Mouse (Mus musculus): ENCODE data around the gene Gm21985. TPM values are rescaled to one million over a fixed set of nuclear protein-coding genes. Genes with fewer than 3 reads are reported as not detected.

Gene Gm21985
- polyA plus RNA-seq, 1 experiment: 2.2 TPM

- H3K27ac ChIP-seq (ENCODE audit: insufficient read depth, low read length): no peak overlapping the region
- peak overlapping the region; percentile 54; the same call in 1 of the 2 replicates for H3K4me3 ChIP-seq (ENCODE audit: low read depth, low read length)
- H3K4me1 ChIP-seq (ENCODE audit: control insufficient read depth, insufficient read depth, low read length): no peaks in the 10 kb centered on the region
- no peaks in the 10 kb centered on the region for H3K27me3 ChIP-seq (ENCODE audit: control insufficient read depth, insufficient read depth, low read length, poor library complexity, severe bottlenecking)
- no peaks in the 10 kb centered on the region for H3K9me3 ChIP-seq (replicated peaks; ENCODE audit: control insufficient read depth, insufficient read depth, low read length, poor library complexity, severe bottlenecking)
- 0 out of 2 replicates have a peak, but pooled peaks cover 2% of the 10 kb centered on the region for H3K36me3 ChIP-seq (ENCODE audit: control insufficient read depth, insufficient read depth, low read length, poor library complexity, severe bottlenecking)
- no peak for TF ChIP-seq POLR2A (IDR thresholded peaks at IDR 0.05; ENCODE audit: insufficient read depth, low read length)
- TF ChIP-seq EP300 (IDR thresholded peaks at IDR 0.05; ENCODE audit: insufficient read depth, low read depth, low read length): no peak
- no peak for TF ChIP-seq CTCF (IDR thresholded peaks at IDR 0.05; ENCODE audit: low read depth, low read length)
- peak overlapping the region; percentile 99 for H3K9ac ChIP-seq (ENCODE audit: low read depth, poor library complexity, severe bottlenecking)
Measured at GRCm38 (mm10) chr2:112380131-112380530, 114.0 kb downstream of the Gm21985 start.

GRCm38 (mm10) chr2:112381219-112381618, 115.1 kb downstream of the Gm21985 start:
- peaks cover 4% of the 10 kb centered on the region; the same call in 1 of the 2 replicates for H3K36me3 ChIP-seq (ENCODE audit: control insufficient read depth, insufficient read depth, low read length, poor library complexity, severe bottlenecking)
- TF ChIP-seq EP300 (IDR thresholded peaks at IDR 0.05; ENCODE audit: insufficient read depth, low read depth, low read length) (no peak), POLR2A (IDR thresholded peaks at IDR 0.05; ENCODE audit: insufficient read depth, low read length) (no peak), CTCF (IDR thresholded peaks at IDR 0.05; ENCODE audit: low read depth, low read length) (no peak)
- H3K27me3 ChIP-seq (ENCODE audit: control insufficient read depth, insufficient read depth, low read length, poor library complexity, severe bottlenecking): no peaks in the 10 kb centered on the region
- H3K4me3 ChIP-seq (ENCODE audit: low read depth, low read length): no peak overlapping the region
- H3K9me3 ChIP-seq (replicated peaks; ENCODE audit: control insufficient read depth, insufficient read depth, low read length, poor library complexity, severe bottlenecking): no peaks in the 10 kb centered on the region
- H3K4me1 ChIP-seq (ENCODE audit: control insufficient read depth, insufficient read depth, low read length): no peaks in the 10 kb centered on the region
- H3K27ac ChIP-seq (ENCODE audit: insufficient read depth, low read length): no peak overlapping the region
- H3K9ac ChIP-seq (ENCODE audit: low read depth, poor library complexity, severe bottlenecking): no peak overlapping the region

GRCm38 (mm10) chr2:112390843-112391242, 124.7 kb downstream of the Gm21985 start:
- Histone ChIP-seq H3K4me3 (ENCODE audit: low read depth, low read length) (no peak overlapping the region), H3K27ac (ENCODE audit: insufficient read depth, low read length) (no peak overlapping the region), H3K9ac (ENCODE audit: low read depth, poor library complexity, severe bottlenecking) (no peak overlapping the region), H3K36me3 (ENCODE audit: control insufficient read depth, insufficient read depth, low read length, poor library complexity, severe bottlenecking) (peaks cover 5% of the 10 kb centered on the region; the same call in 1 of the 2 replicates), H3K9me3 (replicated peaks; ENCODE audit: control insufficient read depth, insufficient read depth, low read length, poor library complexity, severe bottlenecking) (no peaks in the 10 kb centered on the region), H3K27me3 (ENCODE audit: control insufficient read depth, insufficient read depth, low read length, poor library complexity, severe bottlenecking) (no peaks in the 10 kb centered on the region), H3K4me1 (ENCODE audit: control insufficient read depth, insufficient read depth, low read length) (peaks cover 1% of the 10 kb centered on the region)
- no peak for TF ChIP-seq POLR2A (IDR thresholded peaks at IDR 0.05; ENCODE audit: insufficient read depth, low read length)
- TF ChIP-seq CTCF (IDR thresholded peaks at IDR 0.05; ENCODE audit: low read depth, low read length): no peak
- TF ChIP-seq EP300 (IDR thresholded peaks at IDR 0.05; ENCODE audit: insufficient read depth, low read depth, low read length): no peak

- Histone ChIP-seq H3K27me3 (ENCODE audit: control insufficient read depth, insufficient read depth, low read length, poor library complexity, severe bottlenecking) (no peaks in the 10 kb centered on the region), H3K36me3 (ENCODE audit: control insufficient read depth, insufficient read depth, low read length, poor library complexity, severe bottlenecking) (peaks cover 2% of the 10 kb centered on the region; the same call in 1 of the 2 replicates), H3K4me3 (ENCODE audit: low read depth, low read length) (no peak overlapping the region), H3K4me1 (ENCODE audit: control insufficient read depth, insufficient read depth, low read length) (peaks cover 1% of the 10 kb centered on the region), H3K9me3 (replicated peaks; ENCODE audit: control insufficient read depth, insufficient read depth, low read length, poor library complexity, severe bottlenecking) (no peaks in the 10 kb centered on the region), H3K27ac (ENCODE audit: insufficient read depth, low read length) (no peak overlapping the region), H3K9ac (ENCODE audit: low read depth, poor library complexity, severe bottlenecking) (no peak overlapping the region)
- TF ChIP-seq CTCF (IDR thresholded peaks at IDR 0.05; ENCODE audit: low read depth, low read length) (no peak), EP300 (IDR thresholded peaks at IDR 0.05; ENCODE audit: insufficient read depth, low read depth, low read length) (no peak), POLR2A (IDR thresholded peaks at IDR 0.05; ENCODE audit: insufficient read depth, low read length) (no peak)
Measured at GRCm38 (mm10) chr2:112391346-112392000, 125.4 kb downstream of the Gm21985 start.

GRCm38 (mm10) chr2:112392689-112393088, 126.6 kb downstream of the Gm21985 start:
- Histone ChIP-seq H3K27ac (ENCODE audit: insufficient read depth, low read length) (no peak overlapping the region), H3K9me3 (replicated peaks; ENCODE audit: control insufficient read depth, insufficient read depth, low read length, poor library complexity, severe bottlenecking) (no peaks in the 10 kb centered on the region), H3K9ac (ENCODE audit: low read depth, poor library complexity, severe bottlenecking) (no peak overlapping the region)

GRCm38 (mm10) chr2:112393958-112394357, 127.8 kb downstream of the Gm21985 start:
- H3K36me3 ChIP-seq (ENCODE audit: control insufficient read depth, insufficient read depth, low read length, poor library complexity, severe bottlenecking): no peaks in the 10 kb centered on the region
- H3K27me3 ChIP-seq (ENCODE audit: control insufficient read depth, insufficient read depth, low read length, poor library complexity, severe bottlenecking): no peaks in the 10 kb centered on the region
- no peak overlapping the region for H3K4me3 ChIP-seq (ENCODE audit: low read depth, low read length)
- H3K9ac ChIP-seq (ENCODE audit: low read depth, poor library complexity, severe bottlenecking): no peak overlapping the region
- H3K27ac ChIP-seq (ENCODE audit: insufficient read depth, low read length): no peak overlapping the region
- H3K4me1 ChIP-seq (ENCODE audit: control insufficient read depth, insufficient read depth, low read length): peaks cover 1% of the 10 kb centered on the region
- TF ChIP-seq CTCF (IDR thresholded peaks at IDR 0.05; ENCODE audit: low read depth, low read length): no peak
- TF ChIP-seq EP300 (IDR thresholded peaks at IDR 0.05; ENCODE audit: insufficient read depth, low read depth, low read length): no peak
- TF ChIP-seq POLR2A (IDR thresholded peaks at IDR 0.05; ENCODE audit: insufficient read depth, low read length): no peak
- no peaks in the 10 kb centered on the region for H3K9me3 ChIP-seq (replicated peaks; ENCODE audit: control insufficient read depth, insufficient read depth, low read length, poor library complexity, severe bottlenecking)

More at GRCm38 (mm10) chr2:112392689-112393088, 126.6 kb downstream of the Gm21985 start:
- Histone ChIP-seq H3K4me3 (ENCODE audit: low read depth, low read length) (no peak overlapping the region), H3K36me3 (ENCODE audit: control insufficient read depth, insufficient read depth, low read length, poor library complexity, severe bottlenecking) (peaks cover 2% of the 10 kb centered on the region; the same call in 1 of the 2 replicates), H3K27me3 (ENCODE audit: control insufficient read depth, insufficient read depth, low read length, poor library complexity, severe bottlenecking) (no peaks in the 10 kb centered on the region), H3K4me1 (ENCODE audit: control insufficient read depth, insufficient read depth, low read length) (peaks cover 1% of the 10 kb centered on the region)
- TF ChIP-seq CTCF (IDR thresholded peaks at IDR 0.05; ENCODE audit: low read depth, low read length): no peak
- no peak for TF ChIP-seq EP300 (IDR thresholded peaks at IDR 0.05; ENCODE audit: insufficient read depth, low read depth, low read length)
- TF ChIP-seq POLR2A (IDR thresholded peaks at IDR 0.05; ENCODE audit: insufficient read depth, low read length): no peak
